Mouse (Mus musculus): ENCODE data around the gene Gm9913. TPM values are rescaled to one million over a fixed set of nuclear protein-coding genes. Genes with fewer than 3 reads are reported as not detected.

Gene Gm9913
- polyA plus RNA-seq, 1 experiment: not detected

DNA sequence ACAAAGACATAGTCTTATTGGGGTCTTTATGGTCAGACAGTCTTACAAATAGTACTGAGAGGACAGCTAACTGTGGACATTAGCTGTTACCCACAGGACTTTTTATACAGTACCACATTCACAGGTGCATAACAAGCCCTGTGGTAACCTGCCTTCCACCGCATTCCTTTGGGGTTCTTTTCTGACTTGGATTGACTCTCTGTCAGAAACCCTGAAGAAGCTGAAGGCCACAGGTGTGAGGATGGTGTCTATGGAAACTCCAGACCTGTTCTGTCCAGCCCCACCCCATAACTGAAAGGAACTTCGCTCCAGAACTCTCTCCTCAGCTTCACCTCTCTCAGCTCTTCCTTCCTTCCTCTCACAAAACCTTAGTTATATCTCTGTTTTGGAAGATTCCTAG is 10.6 kb upstream of the Gm9913 start:
- TF ChIP-seq CTCF (IDR thresholded peaks at IDR 0.05; ENCODE audit: insufficient read depth, low read depth, low read length): no peak
- no peak for TF ChIP-seq POLR2A (IDR thresholded peaks at IDR 0.05; ENCODE audit: insufficient read depth, low read depth, low read length)
- Histone ChIP-seq H3K4me1 (ENCODE audit: control insufficient read depth, insufficient read depth, low read length) (no peaks in the 10 kb centered on the region), H3K27ac (ENCODE audit: insufficient read depth, low read depth, low read length) (no peak overlapping the region), H3K4me3 (ENCODE audit: insufficient read depth, low read depth, low read length) (no peak overlapping the region)
- WGBS: 96% methylated on average over 2 of the region's 2 CpGs

DNA sequence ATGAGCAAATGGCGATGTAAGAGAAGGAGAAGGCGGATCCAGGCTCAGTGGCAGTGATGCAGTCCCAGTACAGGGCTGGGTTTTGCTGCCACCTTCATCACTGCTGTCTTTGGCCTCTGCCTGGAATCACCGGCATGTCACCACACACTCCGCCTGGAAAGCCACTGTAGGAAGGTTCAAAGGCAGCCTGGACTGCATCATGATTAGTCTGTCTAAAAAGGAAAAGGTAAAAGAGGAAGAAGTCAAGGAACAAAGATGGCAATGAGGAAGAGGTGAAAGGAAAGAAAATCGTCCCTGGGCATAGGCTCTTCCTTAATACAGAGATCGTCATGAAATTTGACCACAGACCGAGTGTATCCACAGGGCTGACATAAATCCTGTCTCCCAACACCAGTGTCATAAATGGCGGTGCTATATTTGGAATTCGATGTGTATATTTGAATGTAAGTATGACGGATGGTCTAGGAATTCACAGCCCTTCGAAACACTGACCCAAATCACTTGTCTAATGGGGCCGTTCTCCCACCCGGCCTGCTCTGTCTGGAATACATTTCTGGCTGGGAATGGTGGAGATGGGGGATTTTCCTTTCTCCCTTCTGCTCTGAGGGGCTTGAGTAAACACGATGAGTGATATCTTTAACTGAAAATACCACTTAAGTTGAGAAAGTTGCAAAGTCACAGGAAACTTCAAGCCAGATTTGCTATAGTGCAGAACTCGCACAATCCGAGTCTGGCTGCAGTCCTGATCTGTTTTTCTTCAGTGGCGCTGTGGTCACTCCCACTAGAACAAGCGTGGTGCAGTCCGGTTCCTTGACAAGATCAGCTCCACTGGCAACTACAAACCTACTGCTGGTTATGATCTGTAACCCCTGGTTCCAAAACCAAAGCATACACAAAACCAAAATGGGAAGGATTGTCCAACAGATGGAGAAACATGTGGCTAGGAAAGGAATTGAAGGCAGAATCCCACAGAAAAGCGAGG is 9.8 kb upstream of the Gm9913 start:
- no peak overlapping the region for H3K4me3 ChIP-seq (ENCODE audit: insufficient read depth, low read depth, low read length)
- 94% methylated on average over 20 of the region's 20 CpGs for WGBS
- TF ChIP-seq POLR2A (IDR thresholded peaks at IDR 0.05; ENCODE audit: insufficient read depth, low read depth, low read length): no peak
- no peak for TF ChIP-seq CTCF (IDR thresholded peaks at IDR 0.05; ENCODE audit: insufficient read depth, low read depth, low read length)
- no peak overlapping the region for H3K27ac ChIP-seq (ENCODE audit: insufficient read depth, low read depth, low read length)
- H3K4me1 ChIP-seq (ENCODE audit: control insufficient read depth, insufficient read depth, low read length): no peaks in the 10 kb centered on the region

DNA sequence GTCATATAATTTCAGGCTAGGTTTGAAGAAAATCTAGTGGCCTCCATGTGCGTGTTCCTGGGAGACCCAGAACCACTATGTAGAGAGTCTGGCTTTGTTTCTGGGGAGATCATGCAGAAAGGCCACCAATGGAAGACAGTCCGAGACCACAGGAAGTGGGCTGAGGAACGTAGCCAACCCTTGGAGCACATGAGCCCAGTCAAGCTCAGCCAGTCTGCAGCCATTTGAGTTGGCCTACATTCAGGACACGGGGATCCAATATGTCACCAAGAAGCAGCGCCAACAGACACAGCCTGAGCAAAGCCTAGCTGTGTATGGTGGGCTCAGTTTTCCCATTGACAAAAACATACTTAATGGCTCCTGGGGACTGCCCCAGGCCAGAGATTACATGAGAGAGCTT is 8.2 kb upstream of the Gm9913 start:
- no peaks in the 10 kb centered on the region for H3K4me1 ChIP-seq (ENCODE audit: control insufficient read depth, insufficient read depth, low read length)
- no peak overlapping the region for H3K4me3 ChIP-seq (ENCODE audit: insufficient read depth, low read depth, low read length)
- WGBS: 90% methylated on average over 5 of the region's 5 CpGs
- TF ChIP-seq POLR2A (IDR thresholded peaks at IDR 0.05; ENCODE audit: insufficient read depth, low read depth, low read length) (no peak), CTCF (IDR thresholded peaks at IDR 0.05; ENCODE audit: insufficient read depth, low read depth, low read length) (no peak)
- no peak overlapping the region for H3K27ac ChIP-seq (ENCODE audit: insufficient read depth, low read depth, low read length)

DNA sequence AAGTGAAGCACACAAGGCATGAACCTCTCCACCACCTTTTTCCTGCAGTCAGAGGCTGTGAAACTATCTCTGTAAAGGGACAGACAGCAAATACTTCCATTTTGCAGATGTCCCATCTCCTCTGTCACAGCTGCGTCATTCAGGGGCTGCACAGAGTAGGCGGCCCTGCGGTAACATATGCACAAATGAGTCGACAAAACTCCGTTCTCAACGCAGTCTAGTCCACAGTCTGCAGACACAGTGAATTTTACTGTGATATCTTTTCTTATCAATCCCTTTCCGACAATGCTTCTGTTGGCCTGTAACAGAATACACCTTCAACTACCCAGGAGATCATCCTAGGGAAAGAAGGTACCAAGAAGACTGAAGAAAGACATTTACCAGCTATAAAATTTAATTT is 6.7 kb upstream of the Gm9913 start:
- Histone ChIP-seq H3K27ac (ENCODE audit: insufficient read depth, low read depth, low read length) (no peak overlapping the region), H3K4me3 (ENCODE audit: insufficient read depth, low read depth, low read length) (no peak overlapping the region), H3K4me1 (ENCODE audit: control insufficient read depth, insufficient read depth, low read length) (no peaks in the 10 kb centered on the region)
- WGBS: 97% methylated on average over 7 of the region's 7 CpGs
- TF ChIP-seq CTCF (IDR thresholded peaks at IDR 0.05; ENCODE audit: insufficient read depth, low read depth, low read length): no peak
- no peak for TF ChIP-seq POLR2A (IDR thresholded peaks at IDR 0.05; ENCODE audit: insufficient read depth, low read depth, low read length)

DNA sequence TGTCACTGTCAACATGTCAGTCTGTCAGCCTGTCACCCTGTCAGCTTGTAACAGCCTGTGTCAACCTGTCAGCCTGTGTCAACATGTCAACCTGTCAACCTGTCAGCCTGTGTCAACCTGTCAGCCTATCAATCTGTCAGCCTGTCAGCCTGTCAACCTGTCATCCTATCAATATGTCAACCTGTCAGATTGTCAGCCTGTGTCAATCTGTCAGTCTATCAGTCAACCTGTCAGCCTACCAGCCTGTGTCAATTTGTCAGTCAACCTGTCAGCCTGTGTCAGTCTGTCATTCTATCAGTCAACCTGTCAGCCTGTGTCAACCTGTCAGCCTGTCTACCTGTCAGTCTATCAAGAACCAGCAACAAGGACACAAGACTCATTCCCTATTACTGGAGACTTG is 3.4 kb upstream of the Gm9913 start:
- H3K4me1 ChIP-seq (ENCODE audit: control insufficient read depth, insufficient read depth, low read length): peaks cover 13% of the 10 kb centered on the region
- TF ChIP-seq CTCF (IDR thresholded peaks at IDR 0.05; ENCODE audit: insufficient read depth, low read depth, low read length) (no peak), POLR2A (IDR thresholded peaks at IDR 0.05; ENCODE audit: insufficient read depth, low read depth, low read length) (no peak)
- H3K27ac ChIP-seq (ENCODE audit: insufficient read depth, low read depth, low read length): no peak overlapping the region
- no peak overlapping the region for H3K4me3 ChIP-seq (ENCODE audit: insufficient read depth, low read depth, low read length)

DNA sequence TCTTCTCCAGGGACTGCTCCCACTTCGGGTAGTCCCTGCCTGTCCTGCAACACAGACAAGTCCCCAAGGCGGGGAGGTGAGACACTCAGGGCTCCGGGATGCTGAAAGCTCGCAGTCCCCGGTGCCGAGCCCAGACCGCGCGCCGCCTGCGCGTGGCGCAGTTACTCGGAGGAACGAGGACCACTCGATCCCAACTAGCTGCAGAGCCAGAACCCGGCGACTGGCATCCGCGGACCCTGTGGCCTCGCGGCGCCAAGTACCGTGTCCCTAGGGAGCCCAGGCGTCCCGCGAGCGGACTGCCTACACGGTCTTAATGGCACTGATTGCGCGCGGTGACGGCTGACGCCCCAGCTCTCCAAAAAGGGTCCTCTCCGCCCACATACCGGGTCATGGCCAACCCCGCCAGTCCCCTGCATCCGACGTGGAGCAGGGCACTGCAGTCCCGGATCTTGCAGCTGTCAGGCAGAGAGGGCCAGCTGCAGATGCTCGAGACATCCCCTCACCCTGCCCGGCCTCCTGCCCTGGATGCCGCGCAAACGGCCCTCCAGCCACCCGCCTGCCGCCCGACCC is 942 bp downstream of the Gm9913 start:
- TF ChIP-seq POLR2A (IDR thresholded peaks at IDR 0.05; ENCODE audit: insufficient read depth, low read depth, low read length): no peak
- TF ChIP-seq CTCF (IDR thresholded peaks at IDR 0.05; ENCODE audit: insufficient read depth, low read depth, low read length): no peak
- Histone ChIP-seq H3K4me3 (ENCODE audit: insufficient read depth, low read depth, low read length) (peak overlapping the region; percentile 61), H3K27ac (ENCODE audit: insufficient read depth, low read depth, low read length) (no peak overlapping the region), H3K4me1 (ENCODE audit: control insufficient read depth, insufficient read depth, low read length) (peaks cover 16% of the 10 kb centered on the region)
- under 1% methylated on average over 48 of the region's 48 CpGs for WGBS

DNA sequence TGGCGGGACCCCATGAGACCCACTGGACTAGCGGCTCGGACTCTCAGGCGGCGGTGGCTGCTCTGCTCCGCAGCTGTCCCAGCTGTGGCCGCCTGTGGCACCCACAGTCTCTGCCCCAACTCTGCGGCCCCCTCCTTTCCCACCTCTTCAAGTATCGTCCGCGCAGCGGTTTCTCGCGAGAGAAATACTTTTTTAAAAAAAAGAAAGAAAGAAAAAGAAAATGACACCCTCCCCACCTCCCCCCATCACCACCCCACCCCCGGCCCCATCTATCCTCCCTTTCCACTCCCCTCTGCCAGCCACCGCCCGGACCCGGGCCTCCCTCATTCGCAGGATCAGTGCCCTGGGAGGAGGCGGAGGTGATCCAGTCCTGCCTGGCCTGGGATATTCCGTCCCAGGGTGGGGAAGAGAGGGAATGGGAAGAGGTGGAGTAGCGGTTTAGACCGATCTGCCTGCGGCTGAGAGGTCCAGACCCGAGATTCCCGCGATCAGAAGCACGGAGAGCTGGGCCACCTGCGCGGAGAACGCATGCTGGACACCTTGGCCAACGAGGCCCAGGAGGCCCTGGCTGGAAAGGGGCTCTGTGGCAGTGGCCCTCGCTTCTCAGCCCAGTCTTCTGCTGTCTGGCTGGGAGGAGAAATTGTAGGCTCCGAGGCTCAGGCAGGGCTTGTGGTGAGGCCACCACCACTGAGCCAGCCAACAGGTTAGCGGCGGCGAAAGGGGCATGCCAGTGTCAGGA is 1.6 kb downstream of the Gm9913 start:
- WGBS: 6% methylated on average over 37 of the region's 37 CpGs

DNA sequence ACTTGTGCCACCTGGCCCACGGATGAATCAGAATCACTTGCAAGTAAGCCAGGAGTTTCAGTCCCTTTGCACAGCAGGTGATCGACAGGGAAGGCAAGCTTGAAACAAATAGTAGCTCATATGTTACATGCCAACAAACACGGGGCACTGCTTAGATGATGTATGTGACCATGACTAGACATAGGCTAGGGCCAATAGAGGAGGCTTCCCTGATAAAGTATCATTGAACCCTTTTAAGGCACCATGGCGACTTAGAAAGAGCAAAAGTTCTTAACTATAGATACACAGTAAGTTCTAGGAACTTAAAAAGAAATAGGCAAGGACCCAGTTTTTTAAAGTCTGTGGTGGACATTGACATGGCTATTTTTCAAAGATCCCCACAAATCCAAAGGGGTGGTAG is 3.0 kb downstream of the Gm9913 start, which contains the start of gene Fbn1:
Gene Fbn1, minus strand, starts transcription at position 101 of the 400 bp plus-strand sequence.
- Histone ChIP-seq H3K4me3 (ENCODE audit: insufficient read depth, low read depth, low read length) (peak within 1 kb of the TSS; percentile 27), H3K4me1 (ENCODE audit: control insufficient read depth, insufficient read depth, low read length) (peaks cover 16% of the 10 kb centered on the region), H3K27ac (ENCODE audit: insufficient read depth, low read depth, low read length) (no peak within 1 kb of the TSS)
- 89% methylated on average over 4 of the region's 4 CpGs for WGBS
- no peak for TF ChIP-seq POLR2A (IDR thresholded peaks at IDR 0.05; ENCODE audit: insufficient read depth, low read depth, low read length)

More for the DNA sequence above, 1.6 kb downstream of the Gm9913 start:
- Histone ChIP-seq H3K4me1 (ENCODE audit: control insufficient read depth, insufficient read depth, low read length) (peaks cover 16% of the 10 kb centered on the region), H3K4me3 (ENCODE audit: insufficient read depth, low read depth, low read length) (peak overlapping the region; percentile 61), H3K27ac (ENCODE audit: insufficient read depth, low read depth, low read length) (no peak overlapping the region)
- TF ChIP-seq CTCF (IDR thresholded peaks at IDR 0.05; ENCODE audit: insufficient read depth, low read depth, low read length): no peak

DNA sequence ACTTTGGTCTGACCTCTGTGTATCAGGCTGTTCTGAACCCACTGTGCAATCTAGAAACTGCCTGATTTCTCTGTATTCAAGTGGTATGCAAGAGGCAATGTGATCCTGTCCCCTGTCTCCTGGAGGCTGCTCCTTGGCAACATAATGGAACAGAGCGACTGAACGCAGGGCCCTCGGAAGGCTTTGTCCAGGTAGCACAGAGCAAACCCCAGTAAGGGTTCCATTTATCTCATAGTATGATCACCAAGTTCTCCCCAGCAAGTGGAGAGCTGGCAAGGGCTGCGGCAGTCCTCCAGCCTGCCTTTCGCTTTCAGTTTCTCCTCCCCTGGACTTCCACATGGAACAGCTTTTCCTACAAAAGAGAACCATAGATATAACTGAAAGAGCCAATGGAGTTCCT is 3.5 kb downstream of the Gm9913 start:
- Histone ChIP-seq H3K4me1 (ENCODE audit: control insufficient read depth, insufficient read depth, low read length) (peaks cover 16% of the 10 kb centered on the region), H3K27ac (ENCODE audit: insufficient read depth, low read depth, low read length) (no peak overlapping the region), H3K4me3 (ENCODE audit: insufficient read depth, low read depth, low read length) (no peak overlapping the region)
- TF ChIP-seq CTCF (IDR thresholded peaks at IDR 0.05; ENCODE audit: insufficient read depth, low read depth, low read length) (no peak), POLR2A (IDR thresholded peaks at IDR 0.05; ENCODE audit: insufficient read depth, low read depth, low read length) (no peak)
- 94% methylated on average over 5 of the region's 5 CpGs for WGBS
